Mouse (Mus musculus): ENCODE measurements around the gene Uxt.

Uxt gene

GRCm38 (mm10) chrX:20961477-20962378, at the start of gene Uxt:
Uxt (minus strand) TSS chrX:20962017.
- peak; percentile 94 for DNase-seq (ENCODE audit: low spot score)

- no peak for DNase-seq (ENCODE audit: low spot score)
Measured at GRCm38 (mm10) chrX:20980901-20981300, 19.1 kb upstream of the Uxt start.

- DNase-seq (ENCODE audit: low spot score) = peak; percentile 91
Measured at GRCm38 (mm10) chrX:20950191-20950880, 11.5 kb downstream of the Uxt start, which contains the start of gene Elk1. Elk1 (minus strand) TSS chrX:20950608.

- DNase-seq (ENCODE audit: low spot score) = peak; percentile 54
Measured at GRCm38 (mm10) chrX:20946055-20946454, 15.8 kb downstream of the Uxt start.

- DNase-seq (ENCODE audit: low spot score) = no peak
Measured at GRCm38 (mm10) chrX:20931963-20932362, 29.9 kb downstream of the Uxt start.

- DNase-seq (ENCODE audit: low spot score) = no peak
Measured at GRCm38 (mm10) chrX:20931364-20931763, 30.5 kb downstream of the Uxt start, which contains the start of gene Cfp. Cfp (minus strand) TSS chrX:20931555.

- no peak for DNase-seq (ENCODE audit: low spot score)
Measured at GRCm38 (mm10) chrX:20929859-20930258, 32.0 kb downstream of the Uxt start.

GRCm38 (mm10) chrX:20924976-20925375, 36.8 kb downstream of the Uxt start:
- no peak for DNase-seq (ENCODE audit: low spot score)

- no peak for DNase-seq (ENCODE audit: low spot score)
Measured at GRCm38 (mm10) chrX:20923506-20923905, 38.3 kb downstream of the Uxt start.

GRCm38 (mm10) chrX:20921366-20921765, 40.5 kb downstream of the Uxt start:
- DNase-seq (ENCODE audit: low spot score) = no peak

GRCm38 (mm10) chrX:20920844-20921364, 40.9 kb downstream of the Uxt start, which contains the start of gene Syn1:
Syn1 (minus strand) TSS chrX:20921004.
- DNase-seq (ENCODE audit: low spot score) = peak; percentile 92

GRCm38 (mm10) chrX:20920249-20920843, 41.5 kb downstream of the Uxt start:
- DNase-seq (ENCODE audit: low spot score) = peak; percentile 4

- no peak for DNase-seq (ENCODE audit: low spot score)
Measured at GRCm38 (mm10) chrX:20915075-20915474, 46.7 kb downstream of the Uxt start.

- no peak for DNase-seq (ENCODE audit: low spot score)
Measured at GRCm38 (mm10) chrX:20913726-20914125, 48.1 kb downstream of the Uxt start.

- no peak for DNase-seq (ENCODE audit: low spot score)
Measured at GRCm38 (mm10) chrX:20910074-20910473, 51.7 kb downstream of the Uxt start.

Measured in embryo, embryonic 10 days (tissue).